Mouse (Mus musculus): ENCODE measurements at regions not wholly inside any gene's neighbourhood (a gene's known extent, or its start where the extent isn't known, plus 50 kb on each side); places are given as distances from the start of the nearest gene placed in this dataset.

DNA sequence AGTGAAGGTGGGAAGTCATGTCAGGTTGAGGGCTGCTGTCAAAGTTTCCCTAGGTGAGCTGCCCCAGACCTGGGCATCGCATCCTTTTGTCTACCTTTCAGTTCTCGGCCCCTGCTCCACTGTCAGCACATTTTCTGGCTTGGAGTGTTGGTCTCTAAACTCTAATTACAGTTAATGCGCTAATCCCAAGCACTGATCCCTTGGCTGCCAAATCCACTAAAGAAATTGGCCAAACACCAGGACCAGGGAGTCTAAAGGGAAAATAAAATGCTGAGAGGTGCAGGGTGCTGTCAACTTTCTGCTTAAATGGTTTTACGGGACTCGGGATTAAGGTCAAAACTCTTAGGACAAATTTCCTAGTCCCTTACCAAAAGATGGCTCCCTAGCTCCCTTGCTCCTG is 450.3 kb upstream of the Adamts9 start:
- no peak for DNase-seq

DNA sequence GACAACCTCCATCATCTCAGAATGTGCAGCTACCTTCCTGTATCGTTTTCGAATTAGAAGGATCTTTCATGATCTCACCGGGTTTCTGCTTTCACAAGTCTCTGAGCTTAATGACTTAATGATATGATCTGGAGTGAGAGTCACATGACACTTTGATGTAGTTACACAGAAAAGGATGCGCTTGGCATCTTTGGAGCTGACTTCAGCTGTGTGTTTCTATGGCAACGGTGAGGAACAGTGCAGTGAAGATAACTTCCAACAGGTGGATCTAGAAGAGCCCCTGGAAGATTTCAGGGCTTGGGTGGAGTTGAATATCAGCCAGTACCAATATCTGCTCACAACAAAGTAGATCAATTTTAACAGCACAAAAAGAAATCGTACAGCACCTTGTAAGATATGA is 449.1 kb upstream of the Adamts9 start:
- DNase-seq, result no peak

DNA sequence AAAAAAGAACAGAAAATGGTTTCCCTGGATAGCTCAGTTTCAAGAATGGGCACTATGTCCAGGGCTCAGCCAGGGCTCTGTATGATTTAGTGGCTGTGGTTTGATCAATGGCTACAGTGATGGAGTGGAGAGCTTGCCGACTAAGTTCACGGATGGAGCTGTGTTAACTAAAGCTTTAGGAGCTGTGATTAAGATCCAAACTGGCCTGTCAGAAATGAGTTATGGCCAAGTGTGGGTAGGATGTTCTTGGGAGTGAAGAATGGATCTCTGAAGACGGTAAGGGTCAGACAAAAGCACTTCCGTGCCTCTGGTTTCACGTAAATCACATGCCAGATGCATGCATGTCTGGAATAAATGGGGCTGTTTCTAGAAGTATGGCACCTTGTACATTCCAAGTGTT is 447.9 kb upstream of the Adamts9 start:
- DNase-seq, result no peak

DNA sequence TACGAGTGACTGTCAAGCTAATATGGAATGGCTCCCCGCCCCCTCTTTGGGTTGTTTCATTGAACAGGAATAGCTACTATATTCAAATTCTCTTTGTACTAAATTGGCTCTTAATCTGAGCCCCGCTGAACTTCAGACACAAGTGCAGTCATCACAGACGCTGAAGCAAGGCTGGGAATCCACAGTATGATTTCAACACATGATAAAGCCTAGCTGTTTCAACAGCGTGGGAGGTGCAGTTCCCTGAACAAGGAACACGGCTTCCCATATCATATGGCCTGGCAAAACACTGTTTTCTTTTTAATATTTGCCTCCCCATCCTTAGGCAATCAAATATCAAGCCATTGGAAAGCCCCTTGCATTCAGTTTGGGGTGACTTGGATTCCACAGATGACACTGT is 428.0 kb upstream of the Adamts9 start:
- no peak for DNase-seq

DNA sequence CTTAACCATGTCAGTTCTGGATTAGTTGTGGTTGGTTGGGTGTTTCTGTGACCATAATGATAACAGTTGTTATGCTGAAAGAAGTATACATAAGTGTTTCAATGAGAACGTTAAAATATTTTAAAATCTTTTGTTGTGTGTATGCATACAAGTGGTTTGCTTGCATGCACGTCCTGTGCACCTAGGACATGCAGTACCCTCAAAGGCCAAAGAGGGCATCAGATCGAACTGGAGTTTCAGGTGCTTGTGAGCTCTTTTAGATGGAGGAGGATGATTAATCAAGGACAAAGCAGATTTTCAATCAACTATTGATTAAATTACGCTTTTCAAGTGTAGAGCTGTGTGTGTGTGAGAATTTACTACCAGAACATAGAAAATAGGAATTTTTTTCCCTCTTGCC is 420.6 kb upstream of the Adamts9 start:
- DNase-seq, result no peak

DNA sequence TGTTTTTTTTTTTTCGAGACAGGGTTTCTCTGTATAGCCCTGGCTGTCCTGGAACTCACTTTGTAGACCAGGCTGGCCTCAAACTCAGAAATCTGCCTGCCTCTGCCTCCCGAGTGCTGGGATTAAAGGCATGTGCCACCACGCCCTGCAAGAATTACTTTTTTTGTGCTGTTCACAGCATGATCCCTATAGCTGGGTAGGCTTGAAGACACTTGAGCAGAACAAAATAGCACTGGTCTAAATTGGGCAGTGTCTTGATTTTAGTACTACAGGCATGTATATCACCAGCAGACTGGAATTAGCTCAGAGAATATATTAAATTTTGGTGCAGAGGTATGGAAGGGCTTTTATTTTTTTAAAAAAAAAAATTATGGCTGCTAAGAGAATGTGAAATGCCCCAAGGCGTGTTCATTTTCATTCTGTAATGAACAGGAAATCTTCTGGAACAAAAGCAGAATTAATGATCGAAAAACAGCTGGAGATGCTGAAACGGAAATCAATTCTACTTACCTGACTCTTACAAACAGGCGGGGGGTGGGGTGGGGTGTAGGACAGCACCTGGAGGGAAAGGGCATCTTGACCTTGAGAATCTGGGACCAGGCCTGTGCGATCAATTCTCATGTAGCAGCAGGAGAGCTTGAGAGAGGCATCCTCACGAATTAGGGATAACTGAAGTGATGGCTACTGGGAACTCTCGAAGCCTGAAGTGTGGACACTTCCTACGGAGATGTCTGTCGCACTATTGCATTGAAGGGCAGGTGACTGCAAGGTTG is 410.2 kb upstream of the Adamts9 start:
- no peak for DNase-seq

DNA sequence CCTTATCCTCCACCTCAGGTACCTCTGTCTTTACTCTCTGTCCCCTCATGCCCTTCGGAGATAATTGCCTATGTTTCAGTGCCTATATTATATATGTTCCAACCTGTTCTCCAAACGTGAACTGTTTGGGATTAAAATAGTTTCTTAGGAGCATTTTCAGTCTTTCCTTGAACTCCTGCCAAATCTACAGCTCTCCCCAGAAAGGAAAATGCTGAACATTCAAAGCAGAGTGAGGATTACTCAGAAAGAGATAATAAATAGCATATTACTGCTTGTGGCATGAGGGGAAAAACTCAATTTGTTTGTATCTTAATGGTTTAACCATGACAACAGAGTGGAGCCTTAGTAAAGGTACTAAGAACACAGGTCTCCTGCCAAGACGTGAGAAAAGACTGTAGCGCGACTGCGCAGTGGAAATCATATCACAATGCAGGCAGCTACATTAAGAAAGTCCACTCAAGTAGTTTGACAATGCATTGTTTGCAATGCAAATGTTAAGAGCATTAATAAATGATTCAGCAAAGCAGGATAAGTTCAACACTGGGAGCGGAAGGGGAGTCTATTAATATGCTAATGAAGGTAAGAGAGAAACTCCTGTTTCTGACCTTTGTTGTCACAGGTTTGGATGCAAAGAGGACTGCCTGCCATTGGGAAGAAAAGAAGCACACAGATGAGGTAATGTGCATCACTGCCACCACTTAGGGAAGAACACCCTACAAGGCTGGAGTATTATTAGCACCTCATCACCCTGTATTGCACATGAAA is 406.8 kb upstream of the Adamts9 start:
- DNase-seq, result peak; percentile 23

DNA sequence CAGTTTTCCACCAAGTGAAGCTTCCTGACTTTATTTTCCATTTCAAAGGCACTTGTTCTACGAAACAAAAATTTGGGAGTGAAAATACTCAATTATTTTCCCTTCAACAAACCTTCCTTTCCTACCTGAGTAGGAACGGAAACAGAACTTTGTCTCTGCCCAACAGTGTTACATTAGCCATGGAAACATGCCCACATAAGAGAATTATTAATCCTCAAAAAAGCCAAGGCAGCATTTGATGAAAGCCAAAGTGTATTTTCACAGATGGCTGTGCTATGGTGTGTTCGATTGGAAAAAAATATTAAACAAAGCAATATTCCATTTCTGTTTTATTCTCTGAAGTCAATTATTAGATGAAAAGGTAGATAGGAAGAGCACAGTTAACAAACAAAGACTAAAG is 404.8 kb upstream of the Adamts9 start:
- DNase-seq, result no peak

DNA sequence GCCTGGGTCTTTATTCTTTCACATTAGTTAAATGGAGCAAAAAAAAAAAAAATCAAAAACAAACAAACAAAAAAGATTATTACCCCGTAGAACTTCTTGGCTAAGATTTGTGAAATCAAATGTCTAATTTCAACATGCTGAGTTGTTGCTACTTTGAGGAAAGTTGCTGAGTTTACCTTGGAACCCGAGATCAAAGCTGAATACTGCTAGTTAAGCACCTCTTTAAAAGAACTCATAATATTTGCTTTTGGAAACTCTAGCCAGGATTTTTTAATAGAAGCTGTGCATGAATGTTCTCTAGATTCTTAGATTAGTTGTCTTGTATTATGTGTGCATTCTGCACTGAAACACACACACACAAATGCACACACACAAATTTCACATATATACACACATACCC is 385.4 kb upstream of the Adamts9 start:
- no peak for DNase-seq

DNA sequence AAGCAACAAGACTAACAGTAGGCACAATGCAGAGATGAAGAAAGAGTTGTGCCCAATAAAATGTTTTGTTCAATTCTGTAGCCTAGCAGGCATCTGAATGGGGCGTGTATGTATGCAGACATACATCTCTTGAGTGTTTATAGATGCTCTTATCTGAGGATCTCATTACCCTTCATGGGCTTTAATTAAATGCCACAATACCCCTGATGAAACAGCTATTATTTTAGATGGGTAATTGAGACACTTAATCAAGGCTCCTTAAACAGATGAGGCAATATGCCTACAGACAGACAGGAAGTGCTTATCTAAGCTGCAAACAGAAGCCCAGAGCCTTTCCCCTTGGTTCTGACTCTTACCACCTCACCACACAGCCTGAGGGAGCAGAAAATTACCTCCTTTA is 384.6 kb upstream of the Adamts9 start:
- no peak for DNase-seq

DNA sequence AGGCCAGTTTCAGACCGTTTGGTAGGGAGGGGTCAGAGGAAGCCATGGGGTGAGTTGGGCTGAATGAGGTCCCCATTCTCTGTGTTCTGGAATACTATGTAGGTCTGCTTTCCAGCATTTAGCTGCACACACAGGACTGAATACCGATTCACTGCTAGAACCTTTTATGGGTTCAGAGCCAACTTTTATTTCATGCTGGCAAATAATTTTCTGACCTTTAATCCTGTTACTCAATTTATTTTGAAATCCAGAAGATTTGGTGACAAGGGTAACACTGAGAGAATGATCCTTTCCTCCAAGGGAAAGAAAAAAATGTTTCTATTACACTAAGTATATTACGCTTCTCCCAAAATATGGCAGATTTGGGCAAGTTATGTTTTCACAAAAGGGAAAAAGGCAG is 380.6 kb upstream of the Adamts9 start:
- DNase-seq, result peak; percentile 10

DNA sequence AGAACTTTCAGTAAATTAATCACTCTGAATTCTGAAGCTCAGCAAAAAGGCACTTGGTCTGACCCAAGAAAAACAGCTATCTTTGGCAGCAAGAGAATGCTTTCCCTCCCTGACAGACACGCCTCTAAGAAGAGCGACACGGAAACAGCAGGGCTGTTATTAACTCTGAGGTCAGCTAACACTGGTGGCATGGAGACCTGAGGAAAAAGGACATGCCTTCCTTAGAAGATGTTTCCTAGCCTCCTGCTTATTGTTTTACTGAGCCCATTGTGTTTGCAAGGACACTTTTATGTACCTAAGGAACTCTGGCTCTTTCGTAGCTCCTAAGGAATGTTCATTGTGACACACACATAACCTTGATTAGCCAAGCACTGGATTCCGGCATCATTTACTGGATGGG is 371.3 kb upstream of the Adamts9 start:
- peak; percentile 22 for DNase-seq

DNA sequence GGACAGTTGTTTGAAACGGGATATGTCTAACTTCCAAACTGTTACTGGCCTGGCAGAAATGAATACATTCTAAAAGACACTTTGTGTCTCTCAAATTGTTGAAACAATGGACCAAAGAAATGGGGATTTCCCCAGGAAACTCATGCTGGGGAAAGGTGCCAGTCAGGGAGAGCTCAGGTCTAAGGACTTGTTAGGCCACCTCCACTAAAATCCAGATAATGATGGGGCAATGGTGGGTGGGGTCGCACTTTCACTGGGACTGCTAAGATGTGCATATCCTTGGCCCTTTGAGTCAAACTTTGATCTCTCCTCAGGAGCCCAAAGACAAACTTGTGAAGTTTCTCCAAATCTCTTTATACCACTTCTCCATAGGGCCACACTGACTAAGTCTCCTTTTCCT is 361.9 kb upstream of the Adamts9 start:
- no peak for DNase-seq

DNA sequence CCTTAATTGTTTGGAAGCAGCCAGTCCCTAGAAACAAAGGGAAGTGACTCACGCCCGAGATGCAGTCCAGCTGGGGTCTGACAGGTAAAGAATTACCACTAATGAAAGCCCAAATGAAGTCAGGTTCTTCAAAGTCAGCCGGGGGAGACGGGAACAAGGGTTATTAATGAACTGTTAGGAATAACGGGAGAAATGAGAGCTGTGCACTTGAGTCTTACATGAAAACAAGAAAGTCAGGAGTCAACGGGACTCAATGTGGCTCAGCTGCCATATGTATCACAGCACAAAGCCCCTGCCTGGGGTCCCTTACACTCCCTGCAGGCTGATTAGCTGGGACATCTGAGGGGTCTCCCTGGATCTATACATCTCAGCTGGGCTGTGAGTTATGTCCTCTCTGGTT is 354.7 kb upstream of the Adamts9 start:
- no peak for DNase-seq

DNA sequence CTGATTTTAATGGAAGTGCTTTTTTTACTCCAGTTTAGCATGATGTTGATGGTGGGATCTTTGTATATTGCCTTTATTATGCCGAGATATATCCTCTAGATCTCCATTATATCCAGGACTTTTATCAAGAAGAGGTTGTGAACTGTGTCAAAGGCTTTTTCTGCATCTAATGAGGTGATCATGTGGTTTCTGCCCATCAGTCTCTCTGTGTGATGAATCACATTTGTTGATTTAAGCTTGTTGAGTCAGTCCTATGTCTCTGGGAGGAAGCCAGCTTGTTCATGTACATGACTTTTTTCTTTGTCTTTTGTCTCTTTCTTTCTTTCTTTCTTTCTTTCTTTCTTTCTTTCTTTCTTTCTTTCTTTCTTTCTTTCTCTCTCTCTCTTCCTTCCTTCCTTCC is 348.4 kb upstream of the Adamts9 start:
- DNase-seq, result no peak

DNA sequence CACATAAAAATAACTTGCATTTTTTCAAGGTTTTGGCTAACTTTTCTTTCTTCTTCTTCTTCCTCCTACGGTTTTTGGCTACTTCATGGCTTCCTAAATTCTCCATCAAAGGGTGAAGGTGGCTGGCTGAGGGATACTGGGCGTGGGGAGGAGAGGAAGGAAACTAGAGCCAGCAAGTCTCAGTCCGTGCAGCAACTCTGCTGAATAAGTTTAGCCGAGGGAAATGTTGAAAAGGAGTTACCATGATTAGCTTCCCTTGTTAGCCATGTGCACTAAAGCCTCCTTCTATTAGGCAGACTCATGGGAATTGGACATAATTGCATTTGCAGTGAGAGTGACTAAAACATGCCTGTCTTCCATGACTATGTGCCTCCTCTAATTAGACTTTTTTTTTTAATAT is 345.1 kb upstream of the Adamts9 start:
- DNase-seq, result no peak

DNA sequence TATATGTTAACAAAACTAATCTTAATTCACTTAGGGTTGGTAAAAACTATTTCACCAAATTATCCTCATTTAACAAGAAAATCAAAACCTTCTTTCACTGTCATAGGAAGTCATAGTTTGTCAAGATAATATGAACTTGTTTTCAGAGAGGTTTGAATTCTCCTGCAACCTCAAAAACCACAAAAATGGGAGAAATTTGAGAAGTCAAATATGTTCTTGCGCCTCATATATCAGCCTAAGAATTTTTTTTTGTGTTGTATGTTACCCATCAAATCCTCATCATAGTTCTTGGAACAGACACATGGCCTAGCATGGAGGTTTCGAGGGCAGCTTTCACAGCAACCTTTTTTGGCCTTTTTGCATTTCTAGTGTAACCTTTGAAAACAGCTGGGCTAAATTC is 342.5 kb upstream of the Adamts9 start:
- DNase-seq, result no peak

DNA sequence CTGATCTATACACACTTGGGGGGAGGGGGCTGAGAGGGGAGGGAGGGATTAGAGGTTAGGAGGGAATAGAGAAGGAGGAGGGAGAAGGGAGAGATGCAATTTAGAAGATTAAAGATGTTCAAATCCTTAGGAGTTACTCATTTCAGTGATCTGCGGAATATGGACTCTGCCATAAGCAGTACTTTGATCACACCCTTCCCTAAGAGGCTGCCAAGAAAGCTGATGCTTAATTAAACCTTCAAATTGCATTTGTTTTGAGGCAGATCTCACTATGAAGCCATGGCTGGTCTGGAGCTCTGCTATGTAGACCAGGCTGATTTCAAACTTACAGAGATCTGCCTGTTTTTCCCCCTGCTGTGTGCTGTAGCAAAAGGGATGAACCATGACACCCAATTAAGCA is 338.2 kb upstream of the Adamts9 start:
- no peak for DNase-seq

DNA sequence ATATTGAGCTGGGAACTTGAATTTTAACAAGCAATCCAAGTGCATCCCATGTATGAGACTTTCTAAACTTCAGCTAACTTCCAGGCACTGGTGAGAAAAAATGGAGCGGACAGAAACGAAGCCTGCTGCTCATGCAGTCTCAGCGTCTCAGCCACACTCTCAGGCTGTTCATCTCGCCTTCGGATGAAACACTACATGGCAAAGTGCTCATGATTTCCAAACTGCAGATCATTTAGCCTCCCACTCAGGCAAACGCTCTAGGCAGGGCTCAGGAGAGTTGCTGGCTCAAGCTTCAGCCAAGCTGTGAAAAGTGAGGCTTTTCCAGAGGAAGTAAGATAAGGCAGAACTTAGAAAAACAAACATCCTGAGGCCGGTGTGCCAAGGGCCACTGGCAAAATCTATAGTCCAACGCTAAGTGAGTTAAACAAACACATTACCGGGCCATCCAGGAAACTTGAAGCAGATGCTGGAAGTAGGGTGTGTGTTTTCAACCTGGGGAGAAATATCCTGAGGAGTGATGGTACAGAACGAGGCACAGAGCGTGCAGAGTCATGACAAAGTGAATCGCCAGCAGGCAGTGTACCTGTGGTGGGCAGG is 330.7 kb upstream of the Adamts9 start:
- peak; percentile 11 for DNase-seq

DNA sequence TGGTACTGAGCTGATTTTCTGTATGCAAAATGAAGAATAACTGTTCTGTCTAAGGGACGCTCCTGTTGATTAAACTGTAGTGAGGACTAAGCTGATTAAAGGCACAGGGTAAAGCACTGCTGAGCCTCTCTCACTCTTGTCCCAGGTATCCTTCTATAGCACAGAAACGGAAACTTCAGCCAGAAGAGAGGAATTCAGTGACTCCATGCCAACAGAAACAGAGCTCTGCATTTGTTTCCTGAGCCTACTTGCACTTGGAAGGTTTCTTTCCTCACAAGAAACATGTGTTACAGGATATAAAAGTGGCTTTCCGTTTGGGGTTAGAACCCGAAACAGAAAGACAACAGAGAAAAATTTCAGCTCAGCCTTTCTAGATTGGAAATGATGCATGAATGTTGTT is 328.9 kb upstream of the Adamts9 start:
- DNase-seq, result no peak

DNA sequence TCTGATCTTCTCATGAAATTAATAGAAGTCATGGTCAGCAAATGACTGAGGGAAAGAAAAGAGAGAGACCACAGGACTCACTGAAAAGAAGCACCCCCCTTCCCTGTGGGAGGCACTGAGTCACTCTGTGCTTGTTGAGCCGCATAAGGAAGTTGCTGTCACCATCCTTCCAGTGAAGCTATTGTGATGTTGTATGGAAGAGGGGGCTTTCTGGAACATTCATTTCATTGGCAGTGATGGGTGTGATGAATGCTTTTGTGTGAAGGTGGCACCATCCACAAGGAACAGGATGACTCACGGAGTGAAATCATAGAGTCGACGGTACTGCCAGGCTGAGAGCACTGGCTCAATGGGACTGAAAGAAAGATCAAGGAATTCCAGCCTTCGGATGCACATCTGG is 323.5 kb upstream of the Adamts9 start:
- peak; percentile 10 for DNase-seq

DNA sequence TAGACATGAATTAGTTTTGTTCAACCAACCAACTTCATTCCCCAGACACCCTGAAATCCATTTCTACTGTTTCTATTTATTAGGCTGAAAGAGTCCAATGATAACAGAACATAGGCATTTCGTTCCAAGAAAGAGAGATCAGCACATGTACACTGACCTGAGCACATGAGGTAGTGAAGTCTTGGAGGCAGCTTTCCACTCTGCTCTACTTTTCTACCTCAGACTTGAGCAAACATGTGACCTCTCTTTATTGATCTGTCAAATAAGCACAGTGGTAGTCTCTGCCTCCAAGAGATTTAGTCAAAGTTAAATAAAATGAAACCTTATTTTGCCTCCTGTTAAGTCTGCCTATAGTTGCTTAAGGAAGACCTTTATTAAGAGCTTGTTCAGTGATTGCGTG is 321.9 kb upstream of the Adamts9 start:
- DNase-seq, result no peak

DNA sequence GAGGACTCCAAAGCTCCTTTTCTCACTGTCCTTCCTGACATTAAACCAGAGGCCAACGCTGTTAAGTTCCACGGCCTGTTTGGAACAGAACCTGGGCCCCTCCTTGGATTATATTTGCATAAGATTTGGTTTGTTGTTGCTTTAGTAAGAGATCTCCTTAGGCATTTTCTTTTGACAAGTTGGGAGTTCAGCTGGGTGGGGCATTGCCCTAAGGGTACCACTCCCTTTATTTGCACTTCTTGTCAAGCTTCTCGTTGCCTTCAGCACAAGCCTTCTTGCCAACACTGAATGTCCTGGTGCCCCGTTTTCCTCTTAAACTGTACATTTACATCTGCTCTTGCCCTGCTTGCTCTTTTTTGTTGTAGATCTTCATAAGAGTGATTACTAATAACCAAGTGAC is 317.5 kb upstream of the Adamts9 start:
- no peak for DNase-seq
